Mouse (Mus musculus): ENCODE data around the gene Olfr1206. TPM values are rescaled to one million over a fixed set of nuclear protein-coding genes. Genes with fewer than 3 reads are reported as not detected.

Gene Olfr1206
- total RNA-seq (2021), result not detected
- long read RNA-seq, experiment 1, result 0 reads
- long read RNA-seq, experiment 2, result 0 reads

GRCm38 (mm10) chr2:88862931-88863330, at the start of gene Olfr1206:
Gene Olfr1206, plus strand, starts transcription at chr2:88863231.
- no peak for DNase-seq (ENCODE audit: low spot score in 2 of 2)

- DNase-seq (ENCODE audit: low spot score in 2 of 2), result no peak
Measured at GRCm38 (mm10) chr2:88814196-88814595, 48.8 kb upstream of the Olfr1206 start, which contains the start of gene Olfr1202. Gene Olfr1202, plus strand, starts transcription at chr2:88814496.

GRCm38 (mm10) chr2:88829437-88829836, 33.6 kb upstream of the Olfr1206 start, which contains the start of gene Olfr1205:
Gene Olfr1205, plus strand, starts transcription at chr2:88829737.
- no peak for DNase-seq (ENCODE audit: low spot score in 2 of 2)

- DNase-seq (ENCODE audit: low spot score in 2 of 2), result no peak
Measured at GRCm38 (mm10) chr2:88838477-88838876, 24.6 kb upstream of the Olfr1206 start.

GRCm38 (mm10) chr2:88848992-88849391, 14.0 kb upstream of the Olfr1206 start, which contains the start of gene Olfr1204:
Gene Olfr1204, plus strand, starts transcription at chr2:88849292.
- DNase-seq (ENCODE audit: low spot score in 2 of 2), result no peak

- DNase-seq (ENCODE audit: low spot score in 2 of 2), result no peak
Measured at GRCm38 (mm10) chr2:88902211-88902610, 39.2 kb downstream of the Olfr1206 start, which contains the start of gene Olfr1208. Gene Olfr1208, minus strand, starts transcription at chr2:88902311.

- DNase-seq (ENCODE audit: low spot score in 2 of 2), result no peak
Measured at GRCm38 (mm10) chr2:88915057-88915456, 52.0 kb downstream of the Olfr1206 start, which contains the start of gene Olfr1209. Gene Olfr1209, minus strand, starts transcription at chr2:88915157.

Other genes starting within 250 kb of the Olfr1206 start
- under 1 TPM in 1 of 2 experiments, not detected in 1; 0.07 TPM for gene Olfr1191-ps1, start 222.7 kb upstream of the Olfr1206 start, total RNA-seq (2021)
- gene Olfr1192-ps1, start 214.7 kb upstream of the Olfr1206 start, total RNA-seq (2021), result not detected
- not detected for gene Olfr1193, start 187.6 kb upstream of the Olfr1206 start, total RNA-seq (2021)
- not detected for gene Olfr1195, start 174.0 kb upstream of the Olfr1206 start, total RNA-seq (2021)
- gene Olfr1196, start 158.6 kb upstream of the Olfr1206 start, total RNA-seq (2021), result not detected
- gene Olfr1197, start 130.9 kb upstream of the Olfr1206 start, total RNA-seq (2021), result not detected
- not detected for gene Olfr1198, start 111.9 kb upstream of the Olfr1206 start, total RNA-seq (2021)
- gene Olfr1199, start 102.8 kb upstream of the Olfr1206 start, total RNA-seq (2021), result not detected
- gene Olfr1200, start 92.7 kb upstream of the Olfr1206 start, total RNA-seq (2021), result not detected
- not detected for gene Olfr1201, start 70.2 kb upstream of the Olfr1206 start, total RNA-seq (2021)
- not detected for gene Olfr1202, start 48.7 kb upstream of the Olfr1206 start, total RNA-seq (2021)
- not detected for gene Olfr1205, start 33.5 kb upstream of the Olfr1206 start, total RNA-seq (2021)
- not detected for gene Olfr1204, start 13.9 kb upstream of the Olfr1206 start, total RNA-seq (2021)
- not detected for gene Olfr1208, start 39.1 kb downstream of the Olfr1206 start, total RNA-seq (2021)
- not detected for gene Olfr1209, start 51.9 kb downstream of the Olfr1206 start, total RNA-seq (2021)
- not detected for gene Olfr1211, start 74.9 kb downstream of the Olfr1206 start, total RNA-seq (2021)
- not detected for gene Olfr1212, start 90.7 kb downstream of the Olfr1206 start, total RNA-seq (2021)
- gene Gm13762, start 117.0 kb downstream of the Olfr1206 start, total RNA-seq (2021), result not detected
- gene Olfr1214, start 129.4 kb downstream of the Olfr1206 start, total RNA-seq (2021), result not detected
- gene Olfr1215, start 143.7 kb downstream of the Olfr1206 start, total RNA-seq (2021), result not detected
- not detected for gene Olfr1216, start 155.1 kb downstream of the Olfr1206 start, total RNA-seq (2021)
- not detected for gene Olfr1217, start 168.8 kb downstream of the Olfr1206 start, total RNA-seq (2021)
- gene Olfr1218, start 198.0 kb downstream of the Olfr1206 start, total RNA-seq (2021), result not detected
- not detected for gene Olfr1219, start 220.3 kb downstream of the Olfr1206 start, total RNA-seq (2021)
- not detected for gene Olfr1220, start 243.6 kb downstream of the Olfr1206 start, total RNA-seq (2021)